Mouse (Mus musculus) ES-E14 (cell line): ENCODE measurements around the gene Smyd3. TPM values are rescaled to one million over a fixed set of nuclear protein-coding genes. Genes with fewer than 3 reads are reported as not detected.

Experiments used
- DNase-seq: peaks from one replicate; pipeline ENCODE4 v3.0.0-alpha.2; 2013; ENCODE audit warnings: low read depth, low spot score
- H3K27ac ChIP-seq: 2 replicates; pipeline ENCODE4 v1.5.1; 2012; ENCODE audit warnings: low read depth, mild to moderate bottlenecking, low read length, moderate library complexity, mixed read lengths; ENCODE audit not compliant: poor library complexity, insufficient read depth, severe bottlenecking
- H3K36me3 ChIP-seq: 2 replicates; pipeline ENCODE4 v1.6.1; 2012; ENCODE audit warnings: mild to moderate bottlenecking, low read length, moderate library complexity, mixed read lengths; ENCODE audit not compliant: control insufficient read depth, poor library complexity, insufficient read depth, severe bottlenecking
- H3K4me1 ChIP-seq, 2 experiments: fragments of 150-350 bp in 1 of 2; sonication (generic) in 1 of 2; 2 replicates each; pipeline ENCODE4 v1.6.1; 2012; ENCODE audit warnings: low read length in 2 of 2, mild to moderate bottlenecking in 1 of 2, mixed read lengths in 1 of 2; ENCODE audit not compliant: control insufficient read depth in 2 of 2, insufficient read depth in 2 of 2, poor library complexity in 1 of 2
- H3K4me3 ChIP-seq, 2 experiments: fragments of 150-350 bp in 1 of 2; sonication (generic) in 1 of 2; 2 replicates each; pipeline ENCODE4 v1.5.1; 2012; ENCODE audit warnings: low read length in 2 of 2, low read depth in 1 of 2, mild to moderate bottlenecking in 1 of 2, mixed read lengths in 1 of 2; ENCODE audit not compliant: insufficient read depth in 1 of 2, poor library complexity in 1 of 2, severe bottlenecking in 1 of 2
- H3K9ac ChIP-seq: 2 replicates; pipeline ENCODE4 v1.6.1; 2012; ENCODE audit warnings: low read depth, mild to moderate bottlenecking, low read length, mixed read lengths; ENCODE audit not compliant: poor library complexity, insufficient read depth, severe bottlenecking
- H3K9me3 ChIP-seq: fragments of 150-350 bp; sonication (generic); 2 replicates; pipeline ENCODE4 v1.6.1; 2012; ENCODE audit warnings: low read depth, mild to moderate bottlenecking, low read length; ENCODE audit not compliant: control insufficient read depth, insufficient read depth
- CHD2 ChIP-seq: IDR thresholded peaks from 2 replicates; pipeline ENCODE4 v1.6.1; 2014; ENCODE audit warnings: mild to moderate bottlenecking, low read depth, low read length, inconsistent platforms
- HCFC1 ChIP-seq: IDR thresholded peaks from 2 replicates; pipeline ENCODE4 v1.6.1; 2012; ENCODE audit warnings: low read length, inconsistent platforms, borderline replicate concordance; ENCODE audit not compliant: insufficient read depth
- MAFK ChIP-seq: IDR thresholded peaks from 2 replicates; pipeline ENCODE4 v1.6.1; 2014; ENCODE audit warnings: mild to moderate bottlenecking, low read depth, low read length, inconsistent platforms; ENCODE audit not compliant: insufficient read depth
- ZC3H11A ChIP-seq: IDR thresholded peaks from 2 replicates; pipeline ENCODE4 v1.6.1; 2012; ENCODE audit warnings: low read depth, mild to moderate bottlenecking, inconsistent platforms, low read length, borderline replicate concordance
- ZNF384 ChIP-seq: IDR thresholded peaks from 2 replicates; pipeline ENCODE4 v1.6.1; 2012; ENCODE audit warnings: low read depth, low read length, inconsistent platforms
- in situ Hi-C, 2 experiments: fragments of 600-800 bp; cut with MboI; formaldehyde crosslinking; loops; one replicate each; pipeline ENCODE4 v1.15.1; 2025; ENCODE audit warnings: low sequenced_read_pairs in 2 of 2, inconsistent platforms in 1 of 2; ENCODE audit not compliant: unreplicated experiment in 2 of 2
- total RNA-seq: library from RNA; depleted of rRNA; stranded (reverse); fragments of 300-350 nt; gene quantifications from 2 replicates; pipeline ENCODE4 v1.2.3, GENCODE M21; 2012

Smyd3 gene
- total RNA-seq, 1 experiment, result 18.3 TPM

DNA sequence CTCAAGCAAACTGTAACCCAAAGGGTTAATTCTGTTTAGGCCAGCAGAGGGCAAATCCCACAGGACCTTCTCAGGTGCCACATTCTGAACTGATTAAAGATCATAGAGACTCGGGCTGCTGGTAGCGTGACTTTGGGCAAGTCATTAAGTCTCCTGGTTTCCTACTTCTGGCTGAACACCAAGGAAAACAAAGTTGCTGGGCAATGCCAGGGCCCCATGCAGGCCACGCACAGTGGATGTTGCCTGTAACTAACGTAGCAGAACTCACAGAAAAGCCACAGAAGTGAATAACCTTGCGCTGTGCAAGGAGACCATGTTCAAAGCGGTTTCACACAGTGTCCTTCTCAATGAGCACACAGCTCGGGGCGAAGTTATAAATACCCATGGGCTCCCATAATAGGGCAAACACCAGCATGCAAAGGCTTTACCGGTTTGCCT, 371.1 kb downstream of the Smyd3 start:
- Histone ChIP-seq H3K4me1 (no peaks in the 10 kb centered on the region), H3K27ac (no peak overlapping the region), H3K9me3 (no peaks in the 10 kb centered on the region), H3K9ac (no peak overlapping the region), H3K36me3 (no peaks in the 10 kb centered on the region), H3K4me3 (no peak overlapping the region)
- no peak for TF ChIP-seq ZNF384
- TF ChIP-seq ZC3H11A, result no peak
- no peak for TF ChIP-seq CHD2
- no peak for TF ChIP-seq MAFK
- TF ChIP-seq HCFC1, result no peak
- DNase-seq, result no peak
- in situ Hi-C loops, result loop anchor here in 1 of 2 experiments (10.0 kb wide), 1 partner anchor 622 kb away; the partner anchor contains the start of gene Kif26b

DNA sequence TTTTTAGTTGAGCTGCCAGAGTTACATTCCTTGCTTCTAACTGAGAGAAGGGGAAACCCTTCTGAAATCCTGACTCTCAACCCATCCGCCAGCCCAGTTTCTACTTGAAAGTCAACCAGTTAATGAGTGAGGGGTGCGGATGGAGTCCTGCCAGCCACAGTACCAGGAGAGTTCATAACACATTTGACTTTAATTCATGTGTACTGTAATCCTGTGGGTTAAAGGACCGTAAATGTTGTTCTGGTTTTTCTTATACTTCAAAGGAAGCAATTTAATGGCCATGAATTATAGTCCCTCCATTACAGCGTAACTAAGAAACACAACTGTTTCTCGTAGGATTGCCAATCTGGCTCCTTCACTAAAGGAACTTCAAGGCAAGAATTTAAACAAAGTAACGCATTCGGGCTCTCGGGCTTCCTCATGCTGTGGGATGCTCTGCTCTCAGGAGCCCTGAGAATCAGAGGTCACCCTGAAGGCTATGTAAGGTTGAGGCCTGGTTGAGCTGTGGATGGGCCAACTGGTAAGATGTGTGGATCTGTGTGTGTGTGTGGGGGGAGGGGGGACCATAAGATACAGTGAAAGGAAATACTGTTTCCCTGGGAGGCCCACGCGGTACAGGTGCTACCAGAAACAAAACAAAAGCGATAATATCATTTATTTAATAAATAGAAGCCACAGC, 374.5 kb downstream of the Smyd3 start:
- Histone ChIP-seq H3K36me3 (no peaks in the 10 kb centered on the region), H3K4me1 (peaks cover 0 to 4% of the 10 kb centered on the region in 2 experiments; a peak in 1 of 4 replicates), H3K27ac (no peak overlapping the region), H3K9me3 (no peaks in the 10 kb centered on the region), H3K9ac (no peak overlapping the region), H3K4me3 (no peak overlapping the region)
- TF ChIP-seq ZC3H11A, result no peak
- no peak for TF ChIP-seq ZNF384
- no peak for TF ChIP-seq MAFK
- no peak for TF ChIP-seq CHD2
- TF ChIP-seq HCFC1, result no peak
- in situ Hi-C loops, result loop anchor here in 1 of 2 experiments (10.0 kb wide), 1 partner anchor 618 kb away; the partner anchor contains the start of gene Kif26b
- no peak for DNase-seq

DNA sequence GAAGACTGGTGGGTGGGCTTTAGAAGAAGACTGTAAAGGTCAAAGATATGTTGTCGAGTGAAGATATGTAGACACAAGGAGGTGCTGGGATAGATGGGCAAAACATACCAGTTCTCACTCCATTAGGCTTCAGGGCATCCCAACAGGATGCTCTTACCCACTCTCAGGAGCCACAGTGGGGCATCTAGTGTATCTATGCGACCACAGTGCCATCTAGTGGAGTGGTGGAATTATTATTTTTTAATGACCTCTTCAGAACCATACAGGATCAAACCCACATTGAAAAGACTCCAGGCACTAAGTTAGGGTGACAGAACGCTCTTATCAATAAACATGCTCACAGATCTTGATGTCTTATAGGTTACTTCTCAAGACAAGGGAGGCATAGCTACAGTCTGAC, 375.7 kb downstream of the Smyd3 start:
- no peaks in the 10 kb centered on the region for H3K9me3 ChIP-seq
- peak; percentile 48 for DNase-seq
- no peak overlapping the region for H3K27ac ChIP-seq
- peaks cover 0 to 4% of the 10 kb centered on the region in 2 experiments; a peak in 1 of 4 replicates for H3K4me1 ChIP-seq
- no peak overlapping the region for H3K9ac ChIP-seq
- no peak overlapping the region for H3K4me3 ChIP-seq
- in situ Hi-C loops, result loop anchor here in 1 of 2 experiments (10.0 kb wide), 1 partner anchor 617 kb away; the partner anchor contains the start of gene Kif26b
- no peaks in the 10 kb centered on the region for H3K36me3 ChIP-seq
- TF ChIP-seq CHD2 (no peak), ZNF384 (no peak), MAFK (no peak), HCFC1 (no peak), ZC3H11A (peak; percentile 32; the same call in 1 of the 2 replicates)

DNA sequence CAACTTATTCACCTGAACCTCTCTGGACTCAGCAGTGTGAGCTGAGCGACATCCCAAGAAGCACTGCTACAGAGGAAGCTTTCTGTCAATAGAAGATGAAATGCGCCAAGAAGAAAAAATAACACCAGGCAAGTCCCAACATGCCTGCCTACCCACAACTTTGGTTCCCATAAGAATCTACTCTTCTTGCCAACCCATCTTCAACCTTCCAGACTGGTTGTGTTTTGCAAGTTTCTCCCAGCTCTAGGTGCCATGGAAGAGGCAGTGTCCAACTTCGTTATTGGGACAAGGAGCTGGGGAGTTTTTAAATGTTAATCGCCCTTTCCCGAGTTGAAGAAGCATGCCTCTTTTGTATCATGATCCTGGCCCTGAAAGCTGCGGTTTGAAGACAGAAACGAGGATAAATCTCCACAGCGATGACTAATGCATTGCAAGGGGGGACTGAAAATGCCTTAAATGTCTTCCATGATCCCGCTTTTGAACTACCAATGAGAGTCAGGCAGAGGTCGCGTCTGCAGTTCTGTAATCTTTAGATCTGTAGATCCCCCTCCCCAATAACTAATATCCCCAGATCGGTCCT, 376.7 kb downstream of the Smyd3 start:
- no peaks in the 10 kb centered on the region for H3K36me3 ChIP-seq
- no peak overlapping the region for H3K27ac ChIP-seq
- no peak for TF ChIP-seq HCFC1
- no peak for TF ChIP-seq CHD2
- no peak for TF ChIP-seq MAFK
- TF ChIP-seq ZC3H11A, result no peak
- no peak for TF ChIP-seq ZNF384
- no peak overlapping the region for H3K9ac ChIP-seq
- DNase-seq, result no peak
- in situ Hi-C loops, result loop anchor here in 1 of 2 experiments (10.0 kb wide), 1 partner anchor 616 kb away; the partner anchor contains the start of gene Kif26b
- H3K4me1 ChIP-seq, result peaks cover 0 to 10% of the 10 kb centered on the region in 2 experiments; a peak in 1 of 4 replicates
- no peaks in the 10 kb centered on the region for H3K9me3 ChIP-seq
- H3K4me3 ChIP-seq, result no peak overlapping the region
